8 mouse cellular contexts compared by ENCODE assay signal in the genomic region with DNA sequence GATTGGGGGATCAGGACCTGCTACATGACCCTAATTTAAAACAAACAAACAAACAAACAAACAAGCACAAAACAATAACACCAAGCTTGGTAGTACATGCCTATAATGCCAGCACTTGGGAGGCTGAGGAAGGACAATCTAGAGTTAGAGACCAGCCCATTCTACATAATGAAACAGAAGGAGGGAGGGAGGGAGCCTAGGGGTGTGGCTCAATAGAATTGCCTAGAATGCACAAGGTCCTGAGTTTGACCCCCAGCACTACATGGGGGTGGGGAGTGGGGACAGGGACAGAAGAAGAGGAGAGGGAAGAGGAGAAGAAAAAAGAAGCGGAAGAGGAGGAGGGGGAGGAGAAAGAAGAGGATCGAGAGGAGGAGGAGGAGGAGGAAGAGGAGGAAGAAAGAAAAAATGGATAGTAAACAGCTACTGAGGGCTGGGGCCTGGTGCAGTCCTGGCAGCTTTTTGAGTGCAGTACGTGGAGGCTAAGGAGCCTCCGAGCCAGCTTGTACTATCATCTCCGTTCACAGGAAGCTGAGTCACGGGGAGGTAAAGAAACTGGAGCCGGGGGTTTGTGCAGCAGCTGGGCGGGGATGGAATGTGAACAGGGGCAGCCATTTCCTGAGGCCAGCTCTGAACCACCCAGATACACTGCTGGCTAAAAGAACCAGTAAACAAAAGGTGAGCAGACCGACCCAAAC. TPM values are rescaled to one million over a fixed set of nuclear protein-coding genes. Genes with fewer than 3 reads are reported as not detected.
A peak's percentile ranks its signal among the peaks of the same experiment; 100 is the strongest.
DNase-seq lines count a peak whose midpoint lies in the region; ATAC-seq and TF ChIP-seq lines count a peak whose summit lies in the region.

No protein-coding gene starts in this region.

- peak; percentile 57; the same call in 1 of the 2 replicates for ATAC-seq in intestine, postnatal 0 days

- no peak overlapping the region for H3K4me3 ChIP-seq in left cerebral cortex, adult 2 months
- peak overlapping the region; percentile 6; the same call in 1 of the 2 replicates for H3K4me3 ChIP-seq in bone marrow macrophage, adult 2 months (ENCODE audit: insufficient read depth, low read length)
- no peak overlapping the region for H3K4me3 ChIP-seq in intestine, postnatal 0 days (ENCODE audit: low read depth, low read length)
- H3K4me3 ChIP-seq in lung, adult 2 months (replicated peaks; ENCODE audit: extremely low read depth, low read depth, low read length) = no peak overlapping the region

- H3K27me3 ChIP-seq in intestine, postnatal 0 days (replicated peaks; ENCODE audit: control insufficient read depth, insufficient read depth, low read length) = no peaks in the 10 kb centered on the region

- H3K36me3 ChIP-seq in intestine, postnatal 0 days (ENCODE audit: control insufficient read depth, insufficient read depth) = no peaks in the 10 kb centered on the region

- H3K4me1 ChIP-seq in bone marrow macrophage, adult 2 months (ENCODE audit: control insufficient read depth, insufficient read depth, low read length) = peaks cover 27% of the 10 kb centered on the region
- no peaks in the 10 kb centered on the region for H3K4me1 ChIP-seq in intestine, postnatal 0 days (replicated peaks; ENCODE audit: control insufficient read depth, insufficient read depth, low read length)
- H3K4me1 ChIP-seq in lung, adult 2 months (ENCODE audit: control insufficient read depth, insufficient read depth, low read length) = peaks cover 9% of the 10 kb centered on the region

- no peak for TF ChIP-seq CTCF in left cerebral cortex, adult 2 months (IDR thresholded peaks at IDR 0.05)
- no peak for TF ChIP-seq CTCF in bone marrow macrophage, adult 2 months (IDR thresholded peaks at IDR 0.05; ENCODE audit: low read depth, low read length)
- TF ChIP-seq CTCF in intestine, postnatal 0 days (IDR thresholded peaks at IDR 0.05; ENCODE audit: low read depth) = no peak
- no peak for TF ChIP-seq CTCF in lung, adult 2 months (IDR thresholded peaks at IDR 0.05; ENCODE audit: insufficient read depth, low read length)

- peak overlapping the region; percentile 1; the same call in 1 of the 2 replicates for H3K27ac ChIP-seq in left cerebral cortex, adult 2 months
- peak overlapping the region; percentile 43 for H3K27ac ChIP-seq in bone marrow macrophage, adult 2 months (ENCODE audit: insufficient read depth, low read depth, low read length)
- H3K27ac ChIP-seq in intestine, postnatal 0 days (ENCODE audit: low read depth, low read length) = peak overlapping the region; percentile 54; the same call in 1 of the 2 replicates

- peak overlapping the region; percentile 43 for H3K4me2 ChIP-seq in intestine, postnatal 0 days (replicated peaks; ENCODE audit: low read depth)

- WGBS in intestine, postnatal 0 days = 6% methylated on average over 9 of the region's 9 CpGs
- 8% methylated on average over 9 of the region's 9 CpGs for WGBS in lung, adult 2 months

- intact Hi-C loops in left cerebral cortex, adult 2 months (cut with DNase I) = loop anchor here (10.0 kb wide), 1 partner anchor 419 kb away; no protein-coding TSS in a partner anchor
- intact Hi-C loops in gastrocnemius, postnatal 36 days (cut with DNase I) = loop anchor here (2.0 to 10.0 kb wide), 2 partner anchors 45 to 419 kb away; no protein-coding TSS in a partner anchor
- intact Hi-C loops in left cerebral cortex, postnatal 4 days (cut with DNase I) = no loop called here

- no peak overlapping the region for H3K9ac ChIP-seq in intestine, postnatal 0 days (ENCODE audit: low read depth, low read length)

- no peak for DNase-seq in left cerebral cortex, adult 2 months (ENCODE audit: extremely low spot score in 1 of 2, low spot score in 2 of 2)
- no peak for DNase-seq in left cerebral cortex, adult 8-10 months (ENCODE audit: low spot score in 2 of 2)
- peak; percentile 34 to 40 for DNase-seq in gastrocnemius, postnatal 36 days
- DNase-seq in lung, adult 2 months = peak; percentile 33
- DNase-seq in spleen, postnatal 4 days (ENCODE audit: low spot score in 2 of 2) = peak; percentile 51 to 71
- DNase-seq in left cerebral cortex, postnatal 4 days = no peak

- H3K9me3 ChIP-seq in intestine, postnatal 0 days (ENCODE audit: control insufficient read depth) = no peaks in the 10 kb centered on the region

- TF ChIP-seq POLR2A in bone marrow macrophage, adult 2 months (IDR thresholded peaks at IDR 0.05; ENCODE audit: borderline replicate concordance, low read depth, low read length) = no peak
- no peak for TF ChIP-seq POLR2A in lung, adult 2 months (IDR thresholded peaks at IDR 0.05; ENCODE audit: borderline replicate concordance, extremely low read depth, low read depth, low read length)

RNA-seq across cellular contexts. Expression of a gene that starts 9.7 kb away (rescaled TPM):
- total RNA-seq in left cerebral cortex, adult 2 months (2021) = under 1 TPM; 0.44 to 0.45 TPM
- total RNA-seq in left cerebral cortex, adult 8-10 months (2022) = under 1 TPM; 0.46 to 0.65 (median 0.64) TPM
- polyA plus RNA-seq in bone marrow macrophage, adult 2 months (2012; ENCODE audit: insufficient read depth, insufficient read length, missing spikeins) = 164 and 219 TPM in 2 replicates
- under 1 TPM; 0.43 to 0.76 TPM for total RNA-seq in gastrocnemius, postnatal 36 days (2021)
- 0.20 and 0.30 TPM in 2 replicates for polyA plus RNA-seq in intestine, postnatal 0 days (2015; fragmentation: Nextera tagmentation; extraction: Ambion mirVana)
- 14.7 and 18.5 TPM in 2 replicates for polyA plus RNA-seq in lung, adult 2 months (2012; rRNA removed)
- total RNA-seq in left cerebral cortex, postnatal 4 days (2021) = under 1 TPM; 0.56 to 0.85 TPM

RNA-seq across cellular contexts. Expression of a gene that starts 30.8 kb away (rescaled TPM):
- total RNA-seq in left cerebral cortex, adult 2 months (2021) = 10 to 100 TPM; 10.1 to 12.8 TPM
- 1 to 10 TPM; 5.9 to 8.9 (median 8.3) TPM for total RNA-seq in left cerebral cortex, adult 8-10 months (2022)
- polyA plus RNA-seq in bone marrow macrophage, adult 2 months (2012; ENCODE audit: insufficient read depth, insufficient read length, missing spikeins) = not detected in 2 replicates
- total RNA-seq in gastrocnemius, postnatal 36 days (2021) = 10 to 100 TPM in 1 of 2 experiments, 1 to 10 TPM in 1; 10.0 to 13.1 TPM
- 2.1 and 2.3 TPM in 2 replicates for polyA plus RNA-seq in intestine, postnatal 0 days (2015; fragmentation: Nextera tagmentation; extraction: Ambion mirVana)
- polyA plus RNA-seq in lung, adult 2 months (2012; rRNA removed) = 56.2 and 58.3 TPM in 2 replicates
- 1 to 10 TPM; 9.0 to 9.7 TPM for total RNA-seq in left cerebral cortex, postnatal 4 days (2021)

RNA-seq across cellular contexts. Expression of a gene that starts 32.6 kb away (rescaled TPM):
- total RNA-seq in left cerebral cortex, adult 2 months (2021) = 1 to 10 TPM; 8.9 to 9.6 TPM
- 1 to 10 TPM; 7.0 to 9.8 (median 9.0) TPM for total RNA-seq in left cerebral cortex, adult 8-10 months (2022)
- polyA plus RNA-seq in bone marrow macrophage, adult 2 months (2012; ENCODE audit: insufficient read depth, insufficient read length, missing spikeins) = 12.8 and 13.6 TPM in 2 replicates
- total RNA-seq in gastrocnemius, postnatal 36 days (2021) = 1 to 10 TPM; 1.7 to 1.8 TPM
- polyA plus RNA-seq in intestine, postnatal 0 days (2015; fragmentation: Nextera tagmentation; extraction: Ambion mirVana) = 2.7 and 5.1 TPM in 2 replicates
- polyA plus RNA-seq in lung, adult 2 months (2012; rRNA removed) = 28.8 and 34.5 TPM in 2 replicates
- 1 to 10 TPM; 1.0 to 1.4 TPM for total RNA-seq in left cerebral cortex, postnatal 4 days (2021)

RNA-seq across cellular contexts. Expression of a gene that starts 37.0 kb away (rescaled TPM):
- not detected for total RNA-seq in left cerebral cortex, adult 2 months (2021)
- total RNA-seq in left cerebral cortex, adult 8-10 months (2022) = not detected
- polyA plus RNA-seq in bone marrow macrophage, adult 2 months (2012; ENCODE audit: insufficient read depth, insufficient read length, missing spikeins) = not detected in 2 replicates
- total RNA-seq in gastrocnemius, postnatal 36 days (2021) = not detected
- polyA plus RNA-seq in intestine, postnatal 0 days (2015; fragmentation: Nextera tagmentation; extraction: Ambion mirVana) = not detected in 2 replicates
- polyA plus RNA-seq in lung, adult 2 months (2012; rRNA removed) = not detected in 2 replicates
- not detected for total RNA-seq in left cerebral cortex, postnatal 4 days (2021)

RNA-seq across cellular contexts. Expression of a gene that starts 53.4 kb away (rescaled TPM):
- total RNA-seq in left cerebral cortex, adult 2 months (2021) = 10 to 100 TPM; 50.3 to 55.3 TPM
- 10 to 100 TPM; 52.6 to 58.6 (median 55.9) TPM for total RNA-seq in left cerebral cortex, adult 8-10 months (2022)
- 0.96 and 1.5 TPM in 2 replicates for polyA plus RNA-seq in bone marrow macrophage, adult 2 months (2012; ENCODE audit: insufficient read depth, insufficient read length, missing spikeins)
- 1 to 10 TPM; 1.7 to 1.8 TPM for total RNA-seq in gastrocnemius, postnatal 36 days (2021)
- 3.8 and 5.7 TPM in 2 replicates for polyA plus RNA-seq in intestine, postnatal 0 days (2015; fragmentation: Nextera tagmentation; extraction: Ambion mirVana)
- 7.3 and 10.9 TPM in 2 replicates for polyA plus RNA-seq in lung, adult 2 months (2012; rRNA removed)
- total RNA-seq in left cerebral cortex, postnatal 4 days (2021) = 10 to 100 TPM; 23.5 to 23.6 TPM

Comparison
In these comparisons a context has a peak if more than half of its experiments do, and no peak if none do; other contexts are left out.
1. DNase-seq: peak in gastrocnemius, postnatal 36 days (2 of 2), lung, adult 2 months (single experiment) and spleen, postnatal 4 days (2 of 2); none in left cerebral cortex, adult 2 months (0 of 2), left cerebral cortex, adult 8-10 months (0 of 2) and left cerebral cortex, postnatal 4 days (single experiment).
2. H3K27ac ChIP-seq: peak in every context shown above with its lines; median percentile 54 in intestine, postnatal 0 days; 43 in bone marrow macrophage, adult 2 months; 1 in left cerebral cortex, adult 2 months.